Mouse (Mus musculus) spleen, adult 2 months (tissue): ENCODE measurements around the gene Spef2.

ENCODE experiments used
- CTCF ChIP-seq: fragments of 200-500 bp; IDR thresholded peaks from 2 replicates; pipeline ENCODE4 v1.5.1; 2011; ENCODE audit warnings: mild to moderate bottlenecking, inconsistent platforms; ENCODE audit not compliant: insufficient read depth, insufficient read length, insufficient replicate concordance; ENCODE audit errors: extremely low read depth
- POLR2A ChIP-seq: fragments of 200-500 bp; IDR thresholded peaks from 2 replicates; pipeline ENCODE4 v1.6.1; 2011; ENCODE audit warnings: low read depth, low read length, inconsistent platforms

GRCm38 (mm10) chr15:9596298-9597060, 152.2 kb downstream of the Spef2 start:
- TF ChIP-seq CTCF: no peak
- no peak for TF ChIP-seq POLR2A
